Mouse (Mus musculus): ENCODE results near the gene Hist1h2ad.
"Not testable (repeated sequence)": the region's sequence is repeated elsewhere in the genome, so short reads cannot be mapped to it uniquely, and the experiment has no call there.

- not testable (repeated sequence) for TF ChIP-seq GATA1 (IDR thresholded peaks at IDR 0.05; ENCODE audit: borderline replicate concordance, low read length); FLI1 (IDR thresholded peaks at IDR 0.05; ENCODE audit: low read length)
Measured at GRCm38 (mm10) chr13:23561883-23562659, 12.1 kb upstream of the Hist1h2ad start, which contains the start of gene Hist1h3e.

Measured in megakaryocyte, embryonic 14.5 days (primary cell).